Mouse (Mus musculus): ENCODE measurements around the gene Ptpn7. TPM values are rescaled to one million over a fixed set of nuclear protein-coding genes. Genes with fewer than 3 reads are reported as not detected.
A peak's percentile ranks its signal among the peaks of the same experiment; 100 is the strongest.

Gene Ptpn7
- polyA plus RNA-seq, 1 experiment from 2014 or later, result 0.11 TPM

- peaks cover 24% of the 10 kb centered on the region for H3K36me3 ChIP-seq (replicated peaks; ENCODE audit: control insufficient read depth, insufficient read depth)
- no peak overlapping the region for H3K9ac ChIP-seq
- no peaks in the 10 kb centered on the region for H3K9me3 ChIP-seq (ENCODE audit: control insufficient read depth, low read length)
- DNase-seq (ENCODE audit: low spot score), result no peak
- 67% methylated on average over 11 of the region's 11 CpGs for WGBS
- peak overlapping the region; percentile 77 for H3K27ac ChIP-seq
- H3K4me2 ChIP-seq (replicated peaks), result no peak overlapping the region
- peak; percentile 35 for ATAC-seq (ENCODE audit: low FRiP score)
- H3K4me3 ChIP-seq (replicated peaks; ENCODE audit: low read length), result no peak overlapping the region
- H3K4me1 ChIP-seq (replicated peaks; ENCODE audit: control insufficient read depth, insufficient read depth, low read length), result peaks cover 25% of the 10 kb centered on the region; the same call in 1 of the 2 replicates
- H3K27me3 ChIP-seq (ENCODE audit: control insufficient read depth, insufficient read depth, low read length), result no peaks in the 10 kb centered on the region
Measured at GRCm38 (mm10) chr1:135159556-135160123, 27.1 kb downstream of the Ptpn7 start.

GRCm38 (mm10) chr1:135160411-135161050, 28.0 kb downstream of the Ptpn7 start:
- WGBS, result 84% methylated on average over 13 of the region's 13 CpGs
- no peak overlapping the region for H3K9ac ChIP-seq
- H3K4me2 ChIP-seq (replicated peaks), result no peak overlapping the region
- H3K27ac ChIP-seq, result peak overlapping the region; percentile 77
- no peak overlapping the region for H3K4me3 ChIP-seq (replicated peaks; ENCODE audit: low read length)
- H3K4me1 ChIP-seq (replicated peaks; ENCODE audit: control insufficient read depth, insufficient read depth, low read length), result peaks cover 19% of the 10 kb centered on the region; the same call in 1 of the 2 replicates
- DNase-seq (ENCODE audit: low spot score), result no peak
- H3K9me3 ChIP-seq (ENCODE audit: control insufficient read depth, low read length), result no peaks in the 10 kb centered on the region
- no peak for ATAC-seq (ENCODE audit: low FRiP score)
- H3K27me3 ChIP-seq (ENCODE audit: control insufficient read depth, insufficient read depth, low read length), result no peaks in the 10 kb centered on the region
- H3K36me3 ChIP-seq (replicated peaks; ENCODE audit: control insufficient read depth, insufficient read depth), result peaks cover 17% of the 10 kb centered on the region

- Histone ChIP-seq H3K4me1 (replicated peaks; ENCODE audit: control insufficient read depth, insufficient read depth, low read length) (peaks cover 6% of the 10 kb centered on the region; the same call in 1 of the 2 replicates), H3K9me3 (ENCODE audit: control insufficient read depth, low read length) (no peaks in the 10 kb centered on the region), H3K4me3 (replicated peaks; ENCODE audit: low read length) (no peak overlapping the region), H3K27me3 (ENCODE audit: control insufficient read depth, insufficient read depth, low read length) (no peaks in the 10 kb centered on the region), H3K36me3 (replicated peaks; ENCODE audit: control insufficient read depth, insufficient read depth) (no peaks in the 10 kb centered on the region), H3K27ac (peak overlapping the region; percentile 67), H3K4me2 (replicated peaks) (no peak overlapping the region), H3K9ac (no peak overlapping the region)
- DNase-seq (ENCODE audit: low spot score), result no peak
- no peak for ATAC-seq (ENCODE audit: low FRiP score)
- 29% methylated on average over 6 of the region's 6 CpGs for WGBS
Measured at GRCm38 (mm10) chr1:135162720-135163119, 30.2 kb downstream of the Ptpn7 start.

- Histone ChIP-seq H3K9ac (no peak within 1 kb of the TSS), H3K4me3 (replicated peaks; ENCODE audit: low read length) (no peak within 1 kb of the TSS), H3K9me3 (ENCODE audit: control insufficient read depth, low read length) (no peaks in the 10 kb centered on the region), H3K27me3 (ENCODE audit: control insufficient read depth, insufficient read depth, low read length) (no peaks in the 10 kb centered on the region), H3K4me2 (replicated peaks) (no peak within 1 kb of the TSS), H3K4me1 (replicated peaks; ENCODE audit: control insufficient read depth, insufficient read depth, low read length) (no peaks in the 10 kb centered on the region), H3K36me3 (replicated peaks; ENCODE audit: control insufficient read depth, insufficient read depth) (no peaks in the 10 kb centered on the region), H3K27ac (no peak within 1 kb of the TSS)
- ATAC-seq (ENCODE audit: low FRiP score) (no peak), DNase-seq (ENCODE audit: low spot score) (no peak)
- WGBS, result 63% methylated on average over 11 of the region's 11 CpGs
Measured at GRCm38 (mm10) chr1:135167435-135167834, 34.9 kb downstream of the Ptpn7 start, which contains the start of gene Gpr37l1. TSS of gene Gpr37l1 (minus strand) at chr1:135167681.

DNA sequence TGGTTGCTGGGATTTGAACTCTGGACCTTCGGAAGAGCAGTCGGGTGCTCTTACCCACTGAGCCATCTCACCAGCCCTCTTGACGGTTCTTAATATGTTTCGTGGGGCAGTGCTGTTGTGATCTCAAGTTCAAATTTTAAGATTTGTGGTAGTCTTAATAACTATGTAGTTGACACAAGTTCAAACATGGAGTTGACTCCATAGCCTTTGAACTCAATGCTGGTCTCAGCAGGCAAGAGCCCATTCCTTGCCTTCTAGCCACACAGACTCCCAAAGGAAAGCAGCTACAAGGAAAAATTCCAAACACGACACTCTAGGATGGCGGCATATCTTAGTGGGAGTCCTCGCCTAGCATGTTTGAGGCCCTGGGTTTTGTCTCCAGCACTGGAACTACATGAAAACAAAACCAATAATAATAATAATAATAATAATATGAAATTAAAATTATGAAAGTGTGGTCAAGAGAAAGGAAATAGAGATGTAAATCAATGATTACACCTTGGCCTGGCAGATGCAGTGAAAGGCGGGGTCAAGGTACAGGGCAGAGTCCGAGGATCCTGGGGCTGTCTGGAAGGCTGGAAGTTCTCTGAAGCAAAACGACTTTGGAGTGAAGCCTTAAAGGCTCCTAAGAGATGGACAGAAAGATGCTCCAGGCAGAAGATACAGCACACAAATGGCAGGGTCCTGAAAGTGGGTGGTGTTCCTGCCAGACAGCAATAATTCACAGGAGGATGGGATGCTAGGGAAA, 36.1 kb downstream of the Ptpn7 start:
- no peak for DNase-seq (ENCODE audit: low spot score)
- no peak overlapping the region for H3K4me2 ChIP-seq (replicated peaks)
- WGBS, result 90% methylated on average over 10 of the region's 10 CpGs
- no peaks in the 10 kb centered on the region for H3K36me3 ChIP-seq (replicated peaks; ENCODE audit: control insufficient read depth, insufficient read depth)
- H3K27me3 ChIP-seq (ENCODE audit: control insufficient read depth, insufficient read depth, low read length), result no peaks in the 10 kb centered on the region
- H3K9me3 ChIP-seq (ENCODE audit: control insufficient read depth, low read length), result no peaks in the 10 kb centered on the region
- no peak for ATAC-seq (ENCODE audit: low FRiP score)
- no peak overlapping the region for H3K4me3 ChIP-seq (replicated peaks; ENCODE audit: low read length)
- no peak overlapping the region for H3K27ac ChIP-seq
- no peak overlapping the region for H3K9ac ChIP-seq
- H3K4me1 ChIP-seq (replicated peaks; ENCODE audit: control insufficient read depth, insufficient read depth, low read length), result no peaks in the 10 kb centered on the region

- no peaks in the 10 kb centered on the region for H3K27me3 ChIP-seq (ENCODE audit: control insufficient read depth, insufficient read depth, low read length)
- ATAC-seq (ENCODE audit: low FRiP score) (no peak), DNase-seq (ENCODE audit: low spot score) (no peak)
- WGBS, result 53% methylated on average over 12 of the region's 12 CpGs
- no peak overlapping the region for H3K9ac ChIP-seq
- H3K4me2 ChIP-seq (replicated peaks), result no peak overlapping the region
- H3K4me3 ChIP-seq (replicated peaks; ENCODE audit: low read length), result no peak overlapping the region
- no peaks in the 10 kb centered on the region for H3K9me3 ChIP-seq (ENCODE audit: control insufficient read depth, low read length)
- no peaks in the 10 kb centered on the region for H3K36me3 ChIP-seq (replicated peaks; ENCODE audit: control insufficient read depth, insufficient read depth)
- no peaks in the 10 kb centered on the region for H3K4me1 ChIP-seq (replicated peaks; ENCODE audit: control insufficient read depth, insufficient read depth, low read length)
- 0 out of 2 replicates have a peak overlapping the region, but pooled peaks have one; percentile 17 for H3K27ac ChIP-seq
Measured at GRCm38 (mm10) chr1:135169556-135170224, 37.2 kb downstream of the Ptpn7 start.

DNA sequence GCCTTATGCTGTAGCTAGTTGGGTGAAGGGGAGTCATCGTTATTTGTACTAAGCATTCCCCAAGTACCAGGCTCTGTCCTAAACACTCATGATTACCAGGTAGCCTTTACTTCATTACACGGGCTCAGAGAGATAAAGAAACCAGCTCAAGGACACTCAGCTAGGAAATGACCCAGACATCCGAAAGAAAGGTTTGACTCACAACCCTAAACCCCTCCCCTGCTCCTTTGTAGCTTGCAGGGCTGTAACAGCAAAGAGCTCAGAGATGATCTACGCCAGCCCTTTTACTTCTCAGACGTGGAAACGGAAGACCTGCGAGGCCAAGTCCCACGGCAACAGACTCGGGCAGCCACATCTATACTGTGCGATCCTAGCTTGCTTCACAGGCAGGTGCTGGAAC, 37.8 kb downstream of the Ptpn7 start:
- Histone ChIP-seq H3K9me3 (ENCODE audit: control insufficient read depth, low read length) (no peaks in the 10 kb centered on the region), H3K4me1 (replicated peaks; ENCODE audit: control insufficient read depth, insufficient read depth, low read length) (no peaks in the 10 kb centered on the region), H3K36me3 (replicated peaks; ENCODE audit: control insufficient read depth, insufficient read depth) (no peaks in the 10 kb centered on the region), H3K27me3 (ENCODE audit: control insufficient read depth, insufficient read depth, low read length) (no peaks in the 10 kb centered on the region), H3K4me2 (replicated peaks) (no peak overlapping the region), H3K4me3 (replicated peaks; ENCODE audit: low read length) (no peak overlapping the region), H3K9ac (no peak overlapping the region), H3K27ac (0 out of 2 replicates have a peak overlapping the region, but pooled peaks have one; percentile 17)
- WGBS, result 70% methylated on average over 10 of the region's 10 CpGs
- DNase-seq (ENCODE audit: low spot score) (no peak), ATAC-seq (ENCODE audit: low FRiP score) (no peak)

DNA sequence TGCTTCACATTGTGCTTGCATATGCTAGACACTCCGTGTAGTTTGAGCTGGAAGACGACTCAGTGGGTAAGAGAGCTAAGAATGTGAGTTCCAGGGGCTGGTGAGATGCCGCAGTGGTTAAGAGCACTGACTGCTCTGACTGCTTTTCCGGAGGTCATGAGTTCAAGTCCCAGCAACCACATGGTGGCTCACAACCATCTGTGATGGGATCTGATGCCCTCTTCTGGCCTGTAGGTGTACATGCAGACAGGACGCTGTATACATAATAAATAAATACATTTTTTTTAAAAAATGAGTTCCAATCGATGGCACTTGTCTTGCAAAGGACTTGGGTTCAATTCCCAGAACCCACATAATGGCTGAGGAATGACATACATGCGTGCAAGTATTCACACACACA, 38.7 kb downstream of the Ptpn7 start:
- no peaks in the 10 kb centered on the region for H3K9me3 ChIP-seq (ENCODE audit: control insufficient read depth, low read length)
- no peaks in the 10 kb centered on the region for H3K27me3 ChIP-seq (ENCODE audit: control insufficient read depth, insufficient read depth, low read length)
- H3K4me2 ChIP-seq (replicated peaks), result no peak overlapping the region
- no peak overlapping the region for H3K27ac ChIP-seq
- ATAC-seq (ENCODE audit: low FRiP score) (no peak), DNase-seq (ENCODE audit: low spot score) (no peak)
- no peaks in the 10 kb centered on the region for H3K4me1 ChIP-seq (replicated peaks; ENCODE audit: control insufficient read depth, insufficient read depth, low read length)
- H3K4me3 ChIP-seq (replicated peaks; ENCODE audit: low read length), result no peak overlapping the region
- H3K36me3 ChIP-seq (replicated peaks; ENCODE audit: control insufficient read depth, insufficient read depth), result no peaks in the 10 kb centered on the region
- H3K9ac ChIP-seq, result no peak overlapping the region
- WGBS, result 89% methylated on average over 7 of the region's 7 CpGs

GRCm38 (mm10) chr1:135171984-135172383, 39.5 kb downstream of the Ptpn7 start:
- DNase-seq (ENCODE audit: low spot score) (peak; percentile 86), ATAC-seq (ENCODE audit: low FRiP score) (peak; percentile 72)
- no peaks in the 10 kb centered on the region for H3K36me3 ChIP-seq (replicated peaks; ENCODE audit: control insufficient read depth, insufficient read depth)
- H3K4me1 ChIP-seq (replicated peaks; ENCODE audit: control insufficient read depth, insufficient read depth, low read length), result no peaks in the 10 kb centered on the region
- no peaks in the 10 kb centered on the region for H3K27me3 ChIP-seq (ENCODE audit: control insufficient read depth, insufficient read depth, low read length)
- 65% methylated on average over 6 of the region's 6 CpGs for WGBS
- no peak overlapping the region for H3K27ac ChIP-seq
- H3K4me3 ChIP-seq (replicated peaks; ENCODE audit: low read length), result no peak overlapping the region
- H3K9me3 ChIP-seq (ENCODE audit: control insufficient read depth, low read length), result no peaks in the 10 kb centered on the region
- no peak overlapping the region for H3K9ac ChIP-seq
- no peak overlapping the region for H3K4me2 ChIP-seq (replicated peaks)

Measured in hindbrain, embryonic 14.5 days (tissue).